In genomic region chr1:64066320-64067254, GRCm38 (mm10) we compare ENCODE assay signal across 10 mouse cellular contexts. TPM values are rescaled to one million over a fixed set of nuclear protein-coding genes. Genes with fewer than 3 reads are reported as not detected.
A peak's percentile ranks its signal among the peaks of the same experiment; 100 is the strongest.
DNase-seq lines count a peak whose midpoint lies in the region; ATAC-seq lines count a peak whose summit lies in the region.
"Had no signal": no experiment of that assay in that cellular context is flagged by ENCODE, and none has a peak within 500 bp of the region (broad histone marks: within the 10 kb centered on the region; RNA-seq: fewer than 3 reads in every experiment).

No protein-coding gene starts in this region.

- no peak overlapping the region for H3K4me3 ChIP-seq in forebrain, embryonic 16.5 days (replicated peaks; ENCODE audit: low read length)
- H3K4me3 ChIP-seq in neural tube, embryonic 14.5 days (ENCODE audit: low read depth, low read length) = no peak overlapping the region
- H3K4me3 ChIP-seq in kidney, embryonic 14.5 days (ENCODE audit: low read length) = no peak overlapping the region
- H3K4me3 ChIP-seq: megakaryocyte, embryonic 14.5 days had no signal

- no peaks in the 10 kb centered on the region for H3K9me3 ChIP-seq in forebrain, embryonic 16.5 days (ENCODE audit: control insufficient read depth, low read length)
- H3K9me3 ChIP-seq in neural tube, embryonic 14.5 days (ENCODE audit: control insufficient read depth, low read length) = no peaks in the 10 kb centered on the region
- no peaks in the 10 kb centered on the region for H3K9me3 ChIP-seq in kidney, embryonic 14.5 days (ENCODE audit: control insufficient read depth, low read length)
- H3K9me3 ChIP-seq: megakaryocyte, embryonic 14.5 days had no signal

- peak overlapping the region; percentile 33; the same call in 1 of the 2 replicates for H3K9ac ChIP-seq in forebrain, embryonic 16.5 days (replicated peaks; ENCODE audit: low read depth, low read length)
- H3K9ac ChIP-seq in neural tube, embryonic 14.5 days (replicated peaks; ENCODE audit: low read depth, low read length) = no peak overlapping the region; the same call in 1 of the 2 replicates
- H3K9ac ChIP-seq in kidney, embryonic 14.5 days (ENCODE audit: low read depth, low read length) = no peak overlapping the region

- no peaks in the 10 kb centered on the region for H3K36me3 ChIP-seq in forebrain, embryonic 16.5 days (ENCODE audit: control insufficient read depth, insufficient read depth)
- H3K36me3 ChIP-seq in neural tube, embryonic 14.5 days (ENCODE audit: control insufficient read depth, insufficient read depth, low read length) = no peaks in the 10 kb centered on the region
- H3K36me3 ChIP-seq in kidney, embryonic 14.5 days (ENCODE audit: control insufficient read depth, insufficient read depth, low read length) = no peaks in the 10 kb centered on the region

- peak; percentile 98 for ATAC-seq in forebrain, embryonic 16.5 days
- peak; percentile 97 for ATAC-seq in neural tube, embryonic 14.5 days (ENCODE audit: low read depth)
- ATAC-seq in kidney, embryonic 14.5 days (ENCODE audit: low FRiP score, low TSS enrichment) = no peak

- H3K27ac ChIP-seq in forebrain, embryonic 16.5 days (ENCODE audit: low read length) = peak overlapping the region; percentile 93
- peak overlapping the region; percentile 83 for H3K27ac ChIP-seq in neural tube, embryonic 14.5 days (ENCODE audit: low read depth, low read length)
- no peak overlapping the region for H3K27ac ChIP-seq in kidney, embryonic 14.5 days (ENCODE audit: low read depth, low read length)

- peak overlapping the region; percentile 34 for H3K4me2 ChIP-seq in forebrain, embryonic 16.5 days (ENCODE audit: low read length)
- peak overlapping the region; percentile 22; the same call in 1 of the 2 replicates for H3K4me2 ChIP-seq in neural tube, embryonic 14.5 days (ENCODE audit: low read depth, low read length)
- H3K4me2 ChIP-seq in kidney, embryonic 14.5 days (replicated peaks; ENCODE audit: low read depth, low read length) = no peak overlapping the region

- no peaks in the 10 kb centered on the region for H3K27me3 ChIP-seq in forebrain, embryonic 16.5 days (replicated peaks; ENCODE audit: control insufficient read depth, insufficient read depth, low read length)
- no peaks in the 10 kb centered on the region for H3K27me3 ChIP-seq in neural tube, embryonic 14.5 days (ENCODE audit: control insufficient read depth, insufficient read depth, low read length)
- H3K27me3 ChIP-seq in kidney, embryonic 14.5 days (ENCODE audit: control insufficient read depth, insufficient read depth, low read length) = no peaks in the 10 kb centered on the region
- H3K27me3 ChIP-seq: megakaryocyte, embryonic 14.5 days had no signal

- WGBS in forebrain, embryonic 16.5 days = 4% methylated on average over 10 of the region's 10 CpGs
- 13% methylated on average over 10 of the region's 10 CpGs for WGBS in neural tube, embryonic 14.5 days
- WGBS in kidney, embryonic 14.5 days = 70% methylated on average over 10 of the region's 10 CpGs

- peak; percentile 87 for DNase-seq in embryo, embryonic 10.5 days (ENCODE audit: low spot score)
- peak; percentile 37 to 73 for DNase-seq in layer of hippocampus, postnatal 14 days (ENCODE audit: low spot score in 2 of 2)
- no peak for DNase-seq in lung, postnatal 4 days
- no peak for DNase-seq in ovary, postnatal 14 days (ENCODE audit: low spot score)
- no peak for DNase-seq in Muller cell, postnatal 12 days (ENCODE audit: inconsistent ontology term)
- DNase-seq: kidney, postnatal 25 days had no signal

- peaks cover 62% of the 10 kb centered on the region for H3K4me1 ChIP-seq in forebrain, embryonic 16.5 days (replicated peaks; ENCODE audit: control insufficient read depth, insufficient read depth, low read length)
- peaks cover 53% of the 10 kb centered on the region for H3K4me1 ChIP-seq in neural tube, embryonic 14.5 days (ENCODE audit: control insufficient read depth, insufficient read depth, low read length)
- no peaks in the 10 kb centered on the region for H3K4me1 ChIP-seq in kidney, embryonic 14.5 days (ENCODE audit: control insufficient read depth, insufficient read depth, low read length)

RNA-seq across cellular contexts. Expression of gene Klf7, which starts 55.5 kb away (rescaled TPM):
- 131 and 137 TPM in 2 replicates for polyA plus RNA-seq in forebrain, embryonic 16.5 days (2015; fragmentation: Nextera tagmentation; extraction: Ambion mirVana)
- 10 to 100 TPM; 56.1 to 56.5 TPM for total RNA-seq in layer of hippocampus, postnatal 14 days (2021)
- 71.4 and 78.3 TPM in 2 replicates for polyA plus RNA-seq in neural tube, embryonic 14.5 days (2014; fragmentation: Nextera tagmentation; extraction: Ambion mirVana)
- polyA plus RNA-seq in kidney, embryonic 14.5 days (2014; fragmentation: Nextera tagmentation; extraction: Ambion mirVana) = 18.1 and 21.0 TPM in 2 replicates

Comparison
In these comparisons a context has a peak if more than half of its experiments do, and no peak if none do; other contexts are left out.
1. DNase-seq: peak in embryo, embryonic 10.5 days (single experiment) and layer of hippocampus, postnatal 14 days (2 of 2); none in lung, postnatal 4 days (0 of 2), ovary, postnatal 14 days (single experiment) and Muller cell, postnatal 12 days (single experiment).